Mouse (Mus musculus): ENCODE measurements around the gene Scamp2. TPM values are rescaled to one million over a fixed set of nuclear protein-coding genes. Genes with fewer than 3 reads are reported as not detected.

The Scamp2 gene
- polyA plus RNA-seq, 1 experiment from 2014 or later: 48.2 TPM

DNA sequence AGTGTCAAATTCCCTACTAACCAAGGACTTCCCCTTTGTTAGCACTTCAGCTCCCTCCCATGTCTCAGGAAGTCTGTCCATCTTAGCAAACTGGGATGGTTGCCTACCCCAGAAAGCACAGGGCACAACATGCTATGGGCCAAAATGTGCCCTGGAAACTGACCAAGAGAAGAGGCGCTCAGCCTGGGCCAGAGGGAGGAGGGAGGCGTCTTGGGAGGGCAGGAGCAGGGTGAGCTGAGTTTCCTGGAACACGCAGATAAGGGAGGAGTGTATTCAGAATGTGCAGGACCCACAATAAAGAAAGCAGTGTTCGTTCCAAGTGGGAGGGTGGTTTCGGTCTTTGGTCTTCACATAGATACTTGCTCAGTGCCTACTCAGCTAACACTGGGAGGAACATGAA is 13.5 kb upstream of the Scamp2 start:
- Histone ChIP-seq H3K9me3 (ENCODE audit: control insufficient read depth, low read length) (no peaks in the 10 kb centered on the region), H3K4me2 (ENCODE audit: low read length) (no peak overlapping the region), H3K27me3 (ENCODE audit: control insufficient read depth, insufficient read depth, low read length) (no peaks in the 10 kb centered on the region), H3K36me3 (ENCODE audit: control insufficient read depth, insufficient read depth, low read length) (peaks cover 85% of the 10 kb centered on the region), H3K4me3 (replicated peaks; ENCODE audit: low read depth, low read length) (no peak overlapping the region), H3K9ac (replicated peaks; ENCODE audit: low read length) (no peak overlapping the region), H3K27ac (replicated peaks; ENCODE audit: low read depth, low read length) (no peak overlapping the region), H3K4me1 (ENCODE audit: control insufficient read depth, insufficient read depth, low read length) (peaks cover 6% of the 10 kb centered on the region; the same call in 1 of the 2 replicates)
- 83% methylated on average over 5 of the region's 5 CpGs for WGBS
- ATAC-seq (ENCODE audit: low FRiP score, low TSS enrichment): no peak
- no peak for DNase-seq

DNA sequence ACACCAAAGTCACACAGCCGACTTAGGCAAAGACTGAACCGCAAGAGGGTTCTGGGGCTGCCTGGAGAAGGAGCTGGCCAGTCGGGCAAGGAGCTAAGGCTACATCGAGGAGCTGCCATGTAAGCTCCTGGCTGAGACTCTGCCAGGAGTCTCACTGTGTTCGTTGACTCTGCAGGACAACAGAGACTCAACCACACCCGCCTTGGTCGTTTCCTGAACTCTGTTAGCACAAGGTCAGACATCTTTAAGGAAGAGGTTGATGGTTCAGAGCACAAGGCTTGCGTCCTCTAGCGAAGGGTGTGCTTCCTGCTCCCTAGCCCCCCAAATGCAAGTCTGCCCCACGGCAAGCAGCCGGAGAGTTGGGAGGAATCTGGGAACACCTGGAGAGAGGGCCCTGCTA is 12.9 kb upstream of the Scamp2 start:
- no peaks in the 10 kb centered on the region for H3K9me3 ChIP-seq (ENCODE audit: control insufficient read depth, low read length)
- H3K36me3 ChIP-seq (ENCODE audit: control insufficient read depth, insufficient read depth, low read length): peaks cover 79% of the 10 kb centered on the region
- DNase-seq (no peak), ATAC-seq (ENCODE audit: low FRiP score, low TSS enrichment) (no peak)
- no peak overlapping the region for H3K4me2 ChIP-seq (ENCODE audit: low read length)
- H3K27me3 ChIP-seq (ENCODE audit: control insufficient read depth, insufficient read depth, low read length): no peaks in the 10 kb centered on the region
- 94% methylated on average over 11 of the region's 11 CpGs for WGBS
- H3K9ac ChIP-seq (replicated peaks; ENCODE audit: low read length): no peak overlapping the region
- H3K4me1 ChIP-seq (ENCODE audit: control insufficient read depth, insufficient read depth, low read length): peaks cover 6% of the 10 kb centered on the region; the same call in 1 of the 2 replicates
- no peak overlapping the region for H3K27ac ChIP-seq (replicated peaks; ENCODE audit: low read depth, low read length)
- no peak overlapping the region for H3K4me3 ChIP-seq (replicated peaks; ENCODE audit: low read depth, low read length)

DNA sequence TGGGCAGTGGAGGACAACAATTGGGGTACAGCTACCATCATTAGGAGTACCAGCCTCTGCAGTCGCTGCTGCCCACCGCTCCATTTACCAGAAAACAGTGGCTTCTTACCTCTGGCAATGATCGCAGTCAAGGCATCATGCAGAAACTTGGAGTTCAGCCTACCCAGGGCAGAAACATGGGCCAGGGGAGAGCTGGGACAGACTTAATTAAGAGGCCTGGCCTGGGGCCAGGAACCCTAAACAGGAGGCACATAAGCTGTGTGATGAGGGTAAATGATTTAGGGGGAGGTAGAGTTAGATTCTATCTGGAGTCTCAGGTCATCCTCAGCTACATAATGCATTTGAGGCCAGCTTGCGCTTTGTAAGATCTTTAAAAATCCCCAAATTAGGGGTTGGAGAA is 11.6 kb upstream of the Scamp2 start:
- no peak overlapping the region for H3K4me2 ChIP-seq (ENCODE audit: low read length)
- no peak for ATAC-seq (ENCODE audit: low FRiP score, low TSS enrichment)
- no peaks in the 10 kb centered on the region for H3K9me3 ChIP-seq (ENCODE audit: control insufficient read depth, low read length)
- peaks cover 6% of the 10 kb centered on the region; the same call in 1 of the 2 replicates for H3K4me1 ChIP-seq (ENCODE audit: control insufficient read depth, insufficient read depth, low read length)
- H3K27ac ChIP-seq (replicated peaks; ENCODE audit: low read depth, low read length): no peak overlapping the region
- no peaks in the 10 kb centered on the region for H3K27me3 ChIP-seq (ENCODE audit: control insufficient read depth, insufficient read depth, low read length)
- no peak overlapping the region for H3K4me3 ChIP-seq (replicated peaks; ENCODE audit: low read depth, low read length)
- no peak for DNase-seq
- 97% methylated on average over 4 of the region's 4 CpGs for WGBS
- no peak overlapping the region for H3K9ac ChIP-seq (replicated peaks; ENCODE audit: low read length)
- H3K36me3 ChIP-seq (ENCODE audit: control insufficient read depth, insufficient read depth, low read length): peaks cover 66% of the 10 kb centered on the region

DNA sequence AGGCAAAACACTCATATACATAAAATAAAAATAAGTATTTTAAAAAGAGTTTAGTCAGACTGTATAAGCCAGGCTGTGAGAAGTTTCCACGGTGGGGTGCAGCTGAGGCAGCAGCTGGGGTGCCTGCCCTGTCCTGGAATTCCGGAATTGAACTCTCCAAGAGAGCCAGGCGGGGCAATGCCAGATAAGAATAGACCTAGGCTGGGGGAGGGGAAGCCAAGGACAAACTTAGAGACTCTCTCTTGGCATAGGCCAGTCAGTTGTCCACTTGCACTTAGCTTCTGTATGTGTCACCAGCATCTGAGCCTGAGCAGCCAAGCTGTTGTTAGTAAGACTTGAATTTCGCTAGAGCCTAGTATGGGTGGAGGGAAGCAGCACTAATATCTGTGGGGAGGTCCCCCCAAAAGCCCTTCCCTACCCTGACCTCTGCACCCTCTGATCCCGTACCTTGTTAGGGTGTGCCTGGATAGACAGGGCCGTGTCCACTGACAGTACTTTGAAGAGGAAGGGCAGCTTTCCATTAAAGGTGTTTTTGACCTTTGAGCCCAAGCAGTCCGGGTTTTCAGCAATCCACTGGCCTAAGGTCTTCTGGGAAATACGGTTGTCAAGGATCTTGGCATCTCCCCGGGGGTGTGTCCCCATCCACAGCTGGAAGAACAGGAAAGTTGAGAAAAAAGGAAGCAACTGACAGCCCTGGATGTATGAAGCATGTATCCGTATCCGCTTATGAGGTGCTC is 10.4 kb upstream of the Scamp2 start:
- Histone ChIP-seq H3K36me3 (ENCODE audit: control insufficient read depth, insufficient read depth, low read length) (peaks cover 55% of the 10 kb centered on the region), H3K4me3 (replicated peaks; ENCODE audit: low read depth, low read length) (no peak overlapping the region), H3K4me1 (ENCODE audit: control insufficient read depth, insufficient read depth, low read length) (peaks cover 6% of the 10 kb centered on the region; the same call in 1 of the 2 replicates), H3K9me3 (ENCODE audit: control insufficient read depth, low read length) (no peaks in the 10 kb centered on the region), H3K4me2 (ENCODE audit: low read length) (no peak overlapping the region), H3K27ac (replicated peaks; ENCODE audit: low read depth, low read length) (no peak overlapping the region), H3K9ac (replicated peaks; ENCODE audit: low read length) (no peak overlapping the region), H3K27me3 (ENCODE audit: control insufficient read depth, insufficient read depth, low read length) (no peaks in the 10 kb centered on the region)
- DNase-seq (no peak), ATAC-seq (ENCODE audit: low FRiP score, low TSS enrichment) (no peak)
- WGBS: 91% methylated on average over 11 of the region's 11 CpGs

DNA sequence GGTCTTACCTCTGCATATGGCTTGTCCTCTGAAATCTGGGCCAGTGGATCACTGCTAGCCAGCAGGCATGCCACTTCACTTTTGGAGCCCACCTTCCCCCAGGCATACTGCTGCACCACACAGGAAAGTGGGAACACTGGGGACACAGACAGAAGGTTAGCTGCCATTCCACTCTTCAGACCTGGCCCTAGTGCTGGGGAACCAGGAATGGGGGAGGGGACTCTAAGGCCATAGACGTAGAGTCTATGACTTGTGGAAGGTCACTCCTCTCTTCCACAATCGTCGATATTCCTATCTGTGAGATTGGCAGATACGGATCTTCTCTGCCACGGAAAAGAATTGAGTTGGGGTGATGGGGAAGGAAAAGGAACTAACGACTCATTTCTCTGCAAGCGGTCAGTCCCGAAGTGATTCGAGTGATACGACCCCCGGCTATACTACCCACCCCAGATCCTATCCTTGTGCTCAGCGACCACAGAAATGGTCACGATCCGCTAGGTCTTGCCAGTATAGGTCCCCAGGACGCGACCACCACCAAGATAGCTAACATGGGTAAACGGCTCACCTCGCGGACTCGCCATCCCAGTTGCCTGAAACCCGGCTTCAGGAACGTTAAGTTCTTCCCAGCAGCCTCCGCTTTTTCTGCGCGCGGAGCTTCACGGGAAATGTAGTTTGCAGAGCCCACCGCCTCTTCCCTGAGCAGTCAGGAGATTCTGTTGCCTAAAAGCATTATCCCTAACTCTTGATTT is 8.4 kb upstream of the Scamp2 start, which contains the start of gene Mpi:
Mpi (minus strand) TSS at position 625 of the 749 bp plus-strand sequence.
- under 1% methylated on average over 28 of the region's 28 CpGs for WGBS
- H3K36me3 ChIP-seq (ENCODE audit: control insufficient read depth, insufficient read depth, low read length): peaks cover 35% of the 10 kb centered on the region
- peak within 1 kb of the TSS; percentile 49 for H3K4me3 ChIP-seq (replicated peaks; ENCODE audit: low read depth, low read length)
- H3K4me2 ChIP-seq (ENCODE audit: low read length): peak within 1 kb of the TSS; percentile 60
- DNase-seq (peak; percentile 91), ATAC-seq (ENCODE audit: low FRiP score, low TSS enrichment) (peak; percentile 46; the same call in 1 of the 2 replicates)
- H3K9me3 ChIP-seq (ENCODE audit: control insufficient read depth, low read length): no peaks in the 10 kb centered on the region
- peak within 1 kb of the TSS; percentile 49 for H3K9ac ChIP-seq (replicated peaks; ENCODE audit: low read length)
- peaks cover 6% of the 10 kb centered on the region; the same call in 1 of the 2 replicates for H3K4me1 ChIP-seq (ENCODE audit: control insufficient read depth, insufficient read depth, low read length)
- H3K27ac ChIP-seq (replicated peaks; ENCODE audit: low read depth, low read length): no peak within 1 kb of the TSS
- no peaks in the 10 kb centered on the region for H3K27me3 ChIP-seq (ENCODE audit: control insufficient read depth, insufficient read depth, low read length)

GRCm38 (mm10) chr9:57553119-57553518 is 7.6 kb upstream of the Scamp2 start:
- ATAC-seq (ENCODE audit: low FRiP score, low TSS enrichment): no peak
- Histone ChIP-seq H3K27ac (replicated peaks; ENCODE audit: low read depth, low read length) (no peak overlapping the region), H3K9ac (replicated peaks; ENCODE audit: low read length) (no peak overlapping the region), H3K36me3 (ENCODE audit: control insufficient read depth, insufficient read depth, low read length) (peaks cover 27% of the 10 kb centered on the region), H3K9me3 (ENCODE audit: control insufficient read depth, low read length) (no peaks in the 10 kb centered on the region), H3K27me3 (ENCODE audit: control insufficient read depth, insufficient read depth, low read length) (no peaks in the 10 kb centered on the region), H3K4me3 (replicated peaks; ENCODE audit: low read depth, low read length) (no peak overlapping the region), H3K4me2 (ENCODE audit: low read length) (no peak overlapping the region), H3K4me1 (ENCODE audit: control insufficient read depth, insufficient read depth, low read length) (peaks cover 6% of the 10 kb centered on the region; the same call in 1 of the 2 replicates)
- no peak for DNase-seq
- 65% methylated on average over 11 of the region's 11 CpGs for WGBS

DNA sequence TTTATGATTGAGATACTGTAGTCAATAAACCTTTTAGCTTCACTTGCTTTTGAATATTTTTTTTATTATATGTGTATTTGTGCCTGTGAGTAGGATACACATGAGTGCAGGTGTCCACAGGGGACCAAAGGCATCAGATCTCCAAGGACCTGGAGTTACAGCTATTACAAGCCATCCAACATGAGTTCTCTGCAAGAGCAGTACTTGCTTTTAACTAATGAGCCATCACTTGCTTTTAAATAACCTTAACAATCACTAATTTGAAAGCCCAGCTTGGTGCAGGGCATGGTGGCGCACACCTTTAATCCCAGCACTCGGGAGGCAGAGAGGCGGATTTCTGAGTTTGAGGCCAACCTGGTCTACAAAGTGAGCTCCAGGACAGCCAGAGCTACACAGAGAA is 6.0 kb upstream of the Scamp2 start:
- H3K4me3 ChIP-seq (replicated peaks; ENCODE audit: low read depth, low read length): no peak overlapping the region
- no peak overlapping the region for H3K27ac ChIP-seq (replicated peaks; ENCODE audit: low read depth, low read length)
- DNase-seq (no peak), ATAC-seq (ENCODE audit: low FRiP score, low TSS enrichment) (no peak)
- H3K27me3 ChIP-seq (ENCODE audit: control insufficient read depth, insufficient read depth, low read length): no peaks in the 10 kb centered on the region
- H3K9ac ChIP-seq (replicated peaks; ENCODE audit: low read length): no peak overlapping the region
- peaks cover 11% of the 10 kb centered on the region; the same call in 1 of the 2 replicates for H3K36me3 ChIP-seq (ENCODE audit: control insufficient read depth, insufficient read depth, low read length)
- no peaks in the 10 kb centered on the region for H3K9me3 ChIP-seq (ENCODE audit: control insufficient read depth, low read length)
- H3K4me1 ChIP-seq (ENCODE audit: control insufficient read depth, insufficient read depth, low read length): peaks cover 6% of the 10 kb centered on the region; the same call in 1 of the 2 replicates
- H3K4me2 ChIP-seq (ENCODE audit: low read length): no peak overlapping the region
- 35% methylated on average over 3 of the region's 3 CpGs for WGBS

DNA sequence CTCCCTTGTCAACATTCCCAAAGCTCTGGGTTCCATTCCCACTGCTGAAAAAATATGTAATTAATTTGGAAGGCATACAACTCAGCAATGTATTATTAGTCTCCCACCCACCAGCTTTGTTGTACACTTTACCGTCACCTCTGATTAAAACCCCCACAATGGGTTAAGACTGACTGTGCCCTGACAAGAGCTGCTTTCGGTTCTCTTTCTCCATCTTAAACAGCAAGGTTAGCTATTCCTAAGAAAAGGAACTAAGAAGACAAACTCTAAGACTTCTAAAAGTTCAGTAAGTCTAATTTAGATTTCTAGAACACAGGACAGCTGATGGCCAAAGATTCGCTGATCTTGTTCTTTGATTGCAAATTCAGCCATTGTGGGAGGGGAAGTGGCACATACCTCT is 3.5 kb upstream of the Scamp2 start:
- Histone ChIP-seq H3K4me2 (ENCODE audit: low read length) (no peak overlapping the region), H3K36me3 (ENCODE audit: control insufficient read depth, insufficient read depth, low read length) (no peaks in the 10 kb centered on the region), H3K9me3 (ENCODE audit: control insufficient read depth, low read length) (no peaks in the 10 kb centered on the region), H3K9ac (replicated peaks; ENCODE audit: low read length) (no peak overlapping the region), H3K4me3 (replicated peaks; ENCODE audit: low read depth, low read length) (no peak overlapping the region), H3K27ac (replicated peaks; ENCODE audit: low read depth, low read length) (no peak overlapping the region), H3K27me3 (ENCODE audit: control insufficient read depth, insufficient read depth, low read length) (no peaks in the 10 kb centered on the region), H3K4me1 (ENCODE audit: control insufficient read depth, insufficient read depth, low read length) (peaks cover 13% of the 10 kb centered on the region)
- WGBS: 80% methylated on average over 3 of the region's 3 CpGs
- DNase-seq: no peak
- ATAC-seq (ENCODE audit: low FRiP score, low TSS enrichment): no peak
